Mouse (Mus musculus): ENCODE measurements around the gene Susd6. TPM values are rescaled to one million over a fixed set of nuclear protein-coding genes. Genes with fewer than 3 reads are reported as not detected.
A peak's percentile ranks its signal among the peaks of the same experiment; 100 is the strongest.

The Susd6 gene
- polyA plus RNA-seq, 1 experiment from 2014 or later, result 17.1 TPM

DNA sequence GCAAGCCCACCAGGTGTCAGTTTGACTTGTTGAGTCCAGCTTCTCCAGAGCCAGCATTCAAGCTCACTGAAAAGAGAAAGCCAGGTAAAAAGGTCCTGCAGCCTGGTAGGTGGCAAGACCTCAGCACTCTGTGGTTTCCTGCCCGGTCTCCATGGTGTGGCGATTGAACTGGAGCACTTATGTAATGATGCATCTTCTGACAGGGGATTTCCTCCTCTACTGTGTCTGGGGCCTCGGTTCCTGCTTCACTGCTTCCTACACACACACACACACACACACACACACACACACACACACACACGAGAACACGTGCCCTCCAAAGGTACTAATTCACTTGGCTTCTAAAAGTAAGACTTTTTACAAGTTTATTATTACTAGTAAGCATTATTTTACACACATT, 2.6 kb downstream of the Susd6 start:
- H3K9me3 ChIP-seq (ENCODE audit: low read length), result no peaks in the 10 kb centered on the region
- no peak overlapping the region for H3K4me3 ChIP-seq (ENCODE audit: low read length)
- peak overlapping the region; percentile 3; the same call in 1 of the 2 replicates for H3K27ac ChIP-seq (ENCODE audit: low read length)
- no peak overlapping the region for H3K4me2 ChIP-seq (replicated peaks; ENCODE audit: low read depth, low read length)
- peaks cover 25% of the 10 kb centered on the region for H3K4me1 ChIP-seq (ENCODE audit: insufficient read depth, low read length)
- 51% methylated on average over 5 of the region's 5 CpGs for WGBS
- no peaks in the 10 kb centered on the region for H3K27me3 ChIP-seq (ENCODE audit: insufficient read depth, low read length)
- H3K36me3 ChIP-seq (ENCODE audit: insufficient read depth, low read length), result no peaks in the 10 kb centered on the region
- H3K9ac ChIP-seq (replicated peaks; ENCODE audit: low read length), result no peak overlapping the region
- no peak for ATAC-seq (ENCODE audit: low FRiP score, low TSS enrichment)

- no peaks in the 10 kb centered on the region for H3K9me3 ChIP-seq (ENCODE audit: low read length)
- no peaks in the 10 kb centered on the region for H3K36me3 ChIP-seq (ENCODE audit: insufficient read depth, low read length)
- H3K4me2 ChIP-seq (replicated peaks; ENCODE audit: low read depth, low read length), result no peak overlapping the region
- WGBS, result 78% methylated on average over 1 of the region's 1 CpGs
- peaks cover 29% of the 10 kb centered on the region for H3K4me1 ChIP-seq (ENCODE audit: insufficient read depth, low read length)
- H3K9ac ChIP-seq (replicated peaks; ENCODE audit: low read length), result no peak overlapping the region
- H3K27me3 ChIP-seq (ENCODE audit: insufficient read depth, low read length), result no peaks in the 10 kb centered on the region
- H3K27ac ChIP-seq (ENCODE audit: low read length), result no peak overlapping the region
- no peak overlapping the region for H3K4me3 ChIP-seq (ENCODE audit: low read length)
- ATAC-seq (ENCODE audit: low FRiP score, low TSS enrichment), result no peak
Measured at GRCm38 (mm10) chr12:80793535-80793934, 3.2 kb downstream of the Susd6 start.

DNA sequence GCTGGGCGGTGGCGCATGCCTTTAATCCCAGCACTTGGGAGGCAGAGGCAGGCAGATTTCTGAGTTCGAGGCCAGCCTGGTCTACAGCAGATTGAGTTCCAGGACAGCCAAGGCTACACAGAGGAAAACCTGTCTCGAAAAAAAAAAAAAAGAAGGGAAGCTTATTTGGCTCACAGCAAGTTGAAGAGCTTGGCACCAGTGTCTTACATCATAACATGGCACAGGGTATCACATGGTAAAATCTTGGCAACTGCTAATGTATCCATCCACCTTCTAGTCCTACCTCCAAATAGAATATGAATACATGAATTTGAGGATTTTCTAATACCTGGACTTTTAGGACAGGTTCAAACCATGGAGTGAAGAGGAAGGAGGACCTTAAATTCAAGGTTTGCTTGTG, 4.2 kb downstream of the Susd6 start:
- WGBS, result 97% methylated on average over 4 of the region's 4 CpGs
- no peaks in the 10 kb centered on the region for H3K36me3 ChIP-seq (ENCODE audit: insufficient read depth, low read length)
- H3K4me2 ChIP-seq (replicated peaks; ENCODE audit: low read depth, low read length), result no peak overlapping the region
- ATAC-seq (ENCODE audit: low FRiP score, low TSS enrichment), result no peak
- peaks cover 29% of the 10 kb centered on the region for H3K4me1 ChIP-seq (ENCODE audit: insufficient read depth, low read length)
- no peak overlapping the region for H3K4me3 ChIP-seq (ENCODE audit: low read length)
- no peak overlapping the region for H3K9ac ChIP-seq (replicated peaks; ENCODE audit: low read length)
- no peaks in the 10 kb centered on the region for H3K27me3 ChIP-seq (ENCODE audit: insufficient read depth, low read length)
- no peaks in the 10 kb centered on the region for H3K9me3 ChIP-seq (ENCODE audit: low read length)
- H3K27ac ChIP-seq (ENCODE audit: low read length), result no peak overlapping the region

DNA sequence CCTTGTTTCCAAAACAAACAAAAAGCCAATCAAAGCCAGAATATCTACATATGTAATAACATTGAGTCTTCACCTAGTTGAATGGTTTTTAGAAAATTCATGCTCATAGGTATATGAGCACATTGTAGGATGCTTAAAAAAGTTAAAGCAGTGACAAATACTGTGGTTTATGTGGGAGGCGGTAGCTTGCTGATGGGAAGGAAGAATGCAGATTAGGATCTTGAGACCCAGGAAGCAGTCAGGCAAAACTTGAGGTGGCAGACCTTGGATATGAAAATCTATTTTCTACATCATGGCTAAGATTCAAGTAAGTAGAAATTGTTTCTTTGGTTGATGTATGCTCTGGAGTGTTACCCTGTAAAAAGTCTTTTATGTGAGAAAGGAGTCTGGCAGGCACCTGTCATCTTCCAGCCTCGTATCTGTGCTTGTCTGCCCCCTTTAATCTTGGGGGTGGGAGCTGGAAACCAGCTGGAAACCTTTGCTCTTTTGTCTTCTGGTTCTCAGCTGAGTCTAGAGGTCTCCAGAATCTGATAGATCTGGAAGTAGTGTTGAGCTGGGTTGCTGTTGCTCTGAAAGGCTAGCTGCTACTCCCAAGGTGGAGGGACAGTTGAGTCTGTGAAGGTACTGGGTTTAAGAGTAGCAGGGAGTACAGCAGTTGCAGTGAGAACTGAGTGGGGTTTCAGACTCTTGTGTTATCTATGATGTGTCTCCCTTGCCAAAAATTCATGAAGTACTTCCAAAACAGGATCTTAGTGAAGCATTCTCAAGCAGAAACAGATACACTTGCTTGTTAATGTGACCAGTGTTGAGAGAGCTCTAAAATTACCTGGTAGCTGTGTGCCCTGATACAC, 4.8 kb downstream of the Susd6 start:
- Histone ChIP-seq H3K27me3 (ENCODE audit: insufficient read depth, low read length) (no peaks in the 10 kb centered on the region), H3K9ac (replicated peaks; ENCODE audit: low read length) (no peak overlapping the region), H3K27ac (ENCODE audit: low read length) (no peak overlapping the region), H3K9me3 (ENCODE audit: low read length) (no peaks in the 10 kb centered on the region), H3K4me1 (ENCODE audit: insufficient read depth, low read length) (peaks cover 24% of the 10 kb centered on the region), H3K36me3 (ENCODE audit: insufficient read depth, low read length) (no peaks in the 10 kb centered on the region), H3K4me3 (ENCODE audit: low read length) (no peak overlapping the region), H3K4me2 (replicated peaks; ENCODE audit: low read depth, low read length) (no peak overlapping the region)
- WGBS, result 64% methylated on average over 2 of the region's 2 CpGs
- ATAC-seq (ENCODE audit: low FRiP score, low TSS enrichment), result no peak

- Histone ChIP-seq H3K9me3 (ENCODE audit: low read length) (no peaks in the 10 kb centered on the region), H3K4me1 (ENCODE audit: insufficient read depth, low read length) (peaks cover 12% of the 10 kb centered on the region), H3K9ac (replicated peaks; ENCODE audit: low read length) (no peak overlapping the region), H3K27me3 (ENCODE audit: insufficient read depth, low read length) (no peaks in the 10 kb centered on the region), H3K36me3 (ENCODE audit: insufficient read depth, low read length) (no peaks in the 10 kb centered on the region), H3K4me2 (replicated peaks; ENCODE audit: low read depth, low read length) (no peak overlapping the region), H3K27ac (ENCODE audit: low read length) (no peak overlapping the region), H3K4me3 (ENCODE audit: low read length) (no peak overlapping the region)
- ATAC-seq (ENCODE audit: low FRiP score, low TSS enrichment), result no peak
Measured at GRCm38 (mm10) chr12:80798271-80798670, 8.0 kb downstream of the Susd6 start.

DNA sequence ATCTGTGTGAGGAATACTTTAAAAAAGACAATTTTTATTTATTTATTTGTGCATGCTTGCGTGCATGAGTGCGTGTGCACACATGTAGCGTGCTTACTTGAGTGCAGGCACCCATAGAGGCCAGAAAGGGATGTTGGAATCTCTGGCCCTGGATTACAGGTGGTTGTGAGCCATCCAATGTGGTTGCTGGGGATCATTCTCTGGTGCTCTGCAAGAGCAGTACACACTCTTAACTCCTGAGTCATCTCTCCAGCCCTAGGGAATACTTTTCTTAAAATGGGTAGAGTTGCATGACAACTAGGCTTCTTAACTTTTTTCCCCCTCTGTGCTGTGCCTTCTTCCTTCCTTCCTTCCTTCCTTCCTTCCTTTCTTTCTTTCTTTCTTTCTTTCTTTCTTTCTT, 9.8 kb downstream of the Susd6 start:
- Histone ChIP-seq H3K4me1 (ENCODE audit: insufficient read depth, low read length) (peaks cover 17% of the 10 kb centered on the region), H3K27me3 (ENCODE audit: insufficient read depth, low read length) (no peaks in the 10 kb centered on the region), H3K9ac (replicated peaks; ENCODE audit: low read length) (no peak overlapping the region), H3K4me2 (replicated peaks; ENCODE audit: low read depth, low read length) (no peak overlapping the region), H3K4me3 (ENCODE audit: low read length) (no peak overlapping the region), H3K27ac (ENCODE audit: low read length) (no peak overlapping the region), H3K9me3 (ENCODE audit: low read length) (no peaks in the 10 kb centered on the region), H3K36me3 (ENCODE audit: insufficient read depth, low read length) (no peaks in the 10 kb centered on the region)
- no peak for ATAC-seq (ENCODE audit: low FRiP score, low TSS enrichment)
- 92% methylated on average over 3 of the region's 3 CpGs for WGBS

- ATAC-seq (ENCODE audit: low FRiP score, low TSS enrichment), result no peak
- no peak overlapping the region for H3K9ac ChIP-seq (replicated peaks; ENCODE audit: low read length)
- 91% methylated on average over 1 of the region's 1 CpGs for WGBS
- peaks cover 13% of the 10 kb centered on the region; the same call in 1 of the 2 replicates for H3K4me1 ChIP-seq (ENCODE audit: insufficient read depth, low read length)
- H3K27me3 ChIP-seq (ENCODE audit: insufficient read depth, low read length), result no peaks in the 10 kb centered on the region
- no peak overlapping the region for H3K4me2 ChIP-seq (replicated peaks; ENCODE audit: low read depth, low read length)
- no peak overlapping the region for H3K27ac ChIP-seq (ENCODE audit: low read length)
- H3K9me3 ChIP-seq (ENCODE audit: low read length), result no peaks in the 10 kb centered on the region
- H3K4me3 ChIP-seq (ENCODE audit: low read length), result no peak overlapping the region
- no peaks in the 10 kb centered on the region for H3K36me3 ChIP-seq (ENCODE audit: insufficient read depth, low read length)
Measured at GRCm38 (mm10) chr12:80801443-80801842, 11.1 kb downstream of the Susd6 start.

DNA sequence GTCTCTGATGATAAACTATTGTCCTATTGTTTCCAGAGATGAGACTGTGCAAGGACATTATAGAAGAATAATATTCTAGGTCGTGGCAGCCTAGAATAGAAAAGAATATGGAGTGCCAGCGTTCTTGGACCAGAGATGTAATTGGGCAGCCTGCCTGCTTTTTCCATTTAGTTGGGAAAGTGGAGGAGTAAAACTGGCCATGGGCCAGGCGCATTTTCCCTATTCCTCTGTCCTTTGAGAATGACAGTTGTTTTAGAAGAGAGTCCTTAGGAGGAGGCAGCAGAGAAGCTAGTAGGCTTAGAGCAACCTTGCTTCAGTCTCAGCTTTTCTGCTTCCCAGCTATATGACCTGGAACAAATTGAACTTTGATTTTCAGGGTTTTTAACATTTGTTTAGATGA, 13.6 kb downstream of the Susd6 start:
- Histone ChIP-seq H3K36me3 (ENCODE audit: insufficient read depth, low read length) (no peaks in the 10 kb centered on the region), H3K4me3 (ENCODE audit: low read length) (no peak overlapping the region), H3K4me1 (ENCODE audit: insufficient read depth, low read length) (peaks cover 19% of the 10 kb centered on the region), H3K9ac (replicated peaks; ENCODE audit: low read length) (no peak overlapping the region), H3K27me3 (ENCODE audit: insufficient read depth, low read length) (no peaks in the 10 kb centered on the region), H3K4me2 (replicated peaks; ENCODE audit: low read depth, low read length) (no peak overlapping the region), H3K9me3 (ENCODE audit: low read length) (no peaks in the 10 kb centered on the region), H3K27ac (ENCODE audit: low read length) (no peak overlapping the region)
- ATAC-seq (ENCODE audit: low FRiP score, low TSS enrichment), result no peak
- 53% methylated on average over 3 of the region's 3 CpGs for WGBS

GRCm38 (mm10) chr12:80804861-80805428, 14.6 kb downstream of the Susd6 start:
- ATAC-seq (ENCODE audit: low FRiP score, low TSS enrichment), result no peak
- H3K27ac ChIP-seq (ENCODE audit: low read length), result no peak overlapping the region
- 91% methylated on average over 6 of the region's 6 CpGs for WGBS

GRCm38 (mm10) chr12:80807451-80808085, 17.3 kb downstream of the Susd6 start:
- Histone ChIP-seq H3K9ac (replicated peaks; ENCODE audit: low read length) (no peak overlapping the region), H3K27me3 (ENCODE audit: insufficient read depth, low read length) (no peaks in the 10 kb centered on the region), H3K36me3 (ENCODE audit: insufficient read depth, low read length) (no peaks in the 10 kb centered on the region), H3K4me1 (ENCODE audit: insufficient read depth, low read length) (peaks cover 24% of the 10 kb centered on the region), H3K4me3 (ENCODE audit: low read length) (no peak overlapping the region), H3K9me3 (ENCODE audit: low read length) (no peaks in the 10 kb centered on the region), H3K4me2 (replicated peaks; ENCODE audit: low read depth, low read length) (no peak overlapping the region), H3K27ac (ENCODE audit: low read length) (no peak overlapping the region)
- 51% methylated on average over 2 of the region's 2 CpGs for WGBS
- ATAC-seq (ENCODE audit: low FRiP score, low TSS enrichment), result no peak

More at GRCm38 (mm10) chr12:80804861-80805428, 14.6 kb downstream of the Susd6 start:
- H3K36me3 ChIP-seq (ENCODE audit: insufficient read depth, low read length), result no peaks in the 10 kb centered on the region
- H3K4me1 ChIP-seq (ENCODE audit: insufficient read depth, low read length), result peaks cover 22% of the 10 kb centered on the region
- no peaks in the 10 kb centered on the region for H3K9me3 ChIP-seq (ENCODE audit: low read length)
- no peak overlapping the region for H3K9ac ChIP-seq (replicated peaks; ENCODE audit: low read length)
- no peaks in the 10 kb centered on the region for H3K27me3 ChIP-seq (ENCODE audit: insufficient read depth, low read length)
- no peak overlapping the region for H3K4me2 ChIP-seq (replicated peaks; ENCODE audit: low read depth, low read length)
- H3K4me3 ChIP-seq (ENCODE audit: low read length), result no peak overlapping the region

All from kidney, embryonic 16.5 days (tissue).